Comparison of ENCODE assay signal across 16 mouse cellular contexts in genomic region chr7:30380061-30380460, GRCm38 (mm10). TPM values are rescaled to one million over a fixed set of nuclear protein-coding genes. Genes with fewer than 3 reads are reported as not detected.
"Had no signal": no experiment of that assay in that cellular context is flagged by ENCODE, and none has a peak within 500 bp of the region (broad histone marks: within the 10 kb centered on the region; RNA-seq: fewer than 3 reads in every experiment).

No protein-coding gene starts in this region.

- DNase-seq: liver, postnatal 0 days; lung, adult 2 months; lung, postnatal 4 days; right cerebral cortex, postnatal 14 days; spleen, adult 18-20 months; thymus, adult 18-20 months; thymus, postnatal 14 days; thymus, postnatal 36 days had no signal

- ATAC-seq: liver, postnatal 0 days; lung, postnatal 0 days; midbrain, embryonic 13.5 days; midbrain, embryonic 15.5 days had no signal

- H3K27me3 ChIP-seq: liver, embryonic 15.5 days; lung, embryonic 15.5 days; midbrain, embryonic 15.5 days; neural tube, embryonic 12.5 days had no signal

- H3K9me3 ChIP-seq: liver, embryonic 15.5 days; lung, embryonic 15.5 days; midbrain, embryonic 10.5 days; midbrain, embryonic 13.5 days; midbrain, embryonic 15.5 days; neural tube, embryonic 12.5 days had no signal

- H3K4me2 ChIP-seq: liver, embryonic 15.5 days; lung, embryonic 15.5 days; midbrain, embryonic 13.5 days; midbrain, embryonic 15.5 days; neural tube, embryonic 12.5 days had no signal

- H3K9ac ChIP-seq: liver, embryonic 15.5 days; liver, postnatal 0 days; lung, embryonic 15.5 days; midbrain, embryonic 13.5 days; midbrain, embryonic 15.5 days; neural tube, embryonic 12.5 days had no signal

- H3K36me3 ChIP-seq: liver, embryonic 15.5 days; lung, embryonic 15.5 days; midbrain, embryonic 10.5 days; midbrain, embryonic 13.5 days; midbrain, embryonic 15.5 days; neural tube, embryonic 12.5 days had no signal

- H3K27ac ChIP-seq: liver, embryonic 15.5 days; lung, embryonic 15.5 days; midbrain, embryonic 10.5 days; midbrain, embryonic 13.5 days; midbrain, embryonic 15.5 days; neural tube, embryonic 12.5 days had no signal

- H3K4me1 ChIP-seq: liver, embryonic 15.5 days; midbrain, embryonic 10.5 days; midbrain, embryonic 13.5 days; midbrain, embryonic 15.5 days; neural tube, embryonic 12.5 days had no signal

- H3K4me3 ChIP-seq: liver, embryonic 15.5 days; lung, embryonic 15.5 days; midbrain, embryonic 10.5 days; midbrain, embryonic 13.5 days; midbrain, embryonic 15.5 days; neural tube, embryonic 12.5 days had no signal

RNA-seq across cellular contexts. Expression of gene Hcst, which starts 39.6 kb away (rescaled TPM):
- polyA plus RNA-seq: midbrain, embryonic 10.5 days; midbrain, embryonic 13.5 days; neural tube, embryonic 14.5 days had no signal
